In the genomic region with DNA sequence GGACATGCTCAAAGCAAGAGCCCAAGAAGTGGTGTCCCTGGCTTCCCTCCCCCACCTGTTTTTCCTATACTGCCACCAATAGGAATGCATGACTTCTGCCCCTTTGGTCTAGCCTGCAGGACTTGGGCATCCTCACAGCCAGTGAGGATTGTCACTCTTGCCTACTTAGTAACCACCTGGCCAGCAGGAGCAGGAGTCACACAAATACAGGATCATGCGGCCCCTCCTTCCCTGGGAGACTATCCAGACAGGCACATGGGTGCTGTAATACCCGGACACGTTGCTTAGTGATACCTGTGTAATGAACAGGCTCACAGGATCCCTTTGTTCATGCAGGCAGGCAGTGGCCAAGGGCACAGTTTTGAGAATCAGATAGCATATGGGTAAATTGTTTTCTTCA, we compare ENCODE assay signal across 23 mouse cellular contexts. TPM values are rescaled to one million over a fixed set of nuclear protein-coding genes. Genes with fewer than 3 reads are reported as not detected.
A peak's percentile ranks its signal among the peaks of the same experiment; 100 is the strongest.
DNase-seq lines count a peak whose midpoint lies in the region; ATAC-seq and TF ChIP-seq lines count a peak whose summit lies in the region.
"Had no signal": no experiment of that assay in that cellular context is flagged by ENCODE, and none has a peak within 500 bp of the region (broad histone marks: within the 10 kb centered on the region; RNA-seq: fewer than 3 reads in every experiment).

No protein-coding gene starts in this region.

- no peak overlapping the region for H3K4me3 ChIP-seq in gastrocnemius, adult 2 months
- no peak overlapping the region for H3K4me3 ChIP-seq in liver, adult 2 months (ENCODE audit: insufficient read depth, low read depth, low read length)
- no peak overlapping the region for H3K4me3 ChIP-seq in liver, postnatal 0 days (ENCODE audit: low read depth, low read length)
- no peak overlapping the region for H3K4me3 ChIP-seq in brown adipose tissue, adult 24 weeks (ENCODE audit: insufficient read depth, low read depth, low read length)
- H3K4me3 ChIP-seq: embryonic facial prominence, embryonic 12.5 days; embryonic facial prominence, embryonic 15.5 days; heart, embryonic 12.5 days; heart, embryonic 15.5 days; hindbrain, embryonic 12.5 days; hindbrain, embryonic 15.5 days had no signal

- no peak overlapping the region for H3K4me2 ChIP-seq in liver, postnatal 0 days (ENCODE audit: low read depth, low read length)
- H3K4me2 ChIP-seq: embryonic facial prominence, embryonic 12.5 days; embryonic facial prominence, embryonic 15.5 days; heart, embryonic 12.5 days; heart, embryonic 15.5 days; hindbrain, embryonic 12.5 days; hindbrain, embryonic 15.5 days had no signal

- peak overlapping the region; percentile 49; the same call in 1 of the 2 replicates for H3K27ac ChIP-seq in gastrocnemius, adult 2 months
- H3K27ac ChIP-seq in liver, adult 2 months (replicated peaks; ENCODE audit: insufficient read depth, low read depth, low read length) = no peak overlapping the region
- H3K27ac ChIP-seq in liver, postnatal 0 days (ENCODE audit: low read depth) = no peak overlapping the region
- peak overlapping the region; percentile 46 for H3K27ac ChIP-seq in brown adipose tissue, adult 24 weeks (replicated peaks; ENCODE audit: low read depth, low read length)
- H3K27ac ChIP-seq: embryonic facial prominence, embryonic 12.5 days; embryonic facial prominence, embryonic 15.5 days; heart, embryonic 15.5 days; hindbrain, embryonic 12.5 days; hindbrain, embryonic 15.5 days had no signal

- no peaks in the 10 kb centered on the region for H3K9me3 ChIP-seq in liver, postnatal 0 days (ENCODE audit: low read length)
- H3K9me3 ChIP-seq: embryonic facial prominence, embryonic 12.5 days; embryonic facial prominence, embryonic 15.5 days; heart, embryonic 12.5 days; heart, embryonic 15.5 days; hindbrain, embryonic 12.5 days; hindbrain, embryonic 15.5 days had no signal

- DNase-seq in gastrocnemius, adult 2 months = no peak
- DNase-seq in gastrocnemius, adult 8-10 months (ENCODE audit: low spot score in 2 of 2) = no peak
- DNase-seq in liver, adult 2 months (ENCODE audit: extremely low read depth, low read depth, low spot score) = peak; percentile 71
- DNase-seq in liver, postnatal 0 days = no peak
- DNase-seq in embryo, embryonic 10.5 days (ENCODE audit: low spot score) = no peak
- DNase-seq: adrenal gland, adult 8-10 months; adrenal gland, postnatal 25 days; cerebellum, adult 18-20 months; cerebellum, adult 9-10 months; cerebellum, postnatal 14 days; forebrain, postnatal 0 days; gastrocnemius, postnatal 10 days; gastrocnemius, postnatal 36 days; heart, postnatal 10 days had no signal

- peaks cover 81% of the 10 kb centered on the region for H3K4me1 ChIP-seq in liver, adult 2 months (ENCODE audit: control insufficient read depth, insufficient read depth, low read length)
- H3K4me1 ChIP-seq in liver, postnatal 0 days (ENCODE audit: insufficient read depth) = peaks cover 47% of the 10 kb centered on the region
- peaks cover 71% of the 10 kb centered on the region for H3K4me1 ChIP-seq in brown adipose tissue, adult 24 weeks (ENCODE audit: control insufficient read depth, insufficient read depth, insufficient read length, low read length)
- H3K4me1 ChIP-seq: embryonic facial prominence, embryonic 12.5 days; hindbrain, embryonic 12.5 days had no signal

- no peak for ATAC-seq in liver, postnatal 0 days
- ATAC-seq: activated CD4-positive, CD25-positive, alpha-beta regulatory T cell, adult 4 months; forebrain, embryonic 14.5 days; forebrain, postnatal 0 days had no signal

- peaks cover 6% of the 10 kb centered on the region; the same call in 1 of the 2 replicates for H3K36me3 ChIP-seq in liver, adult 2 months (ENCODE audit: control insufficient read depth, insufficient read depth, low read length)
- peaks cover 5% of the 10 kb centered on the region; the same call in 1 of the 2 replicates for H3K36me3 ChIP-seq in liver, postnatal 0 days (replicated peaks; ENCODE audit: insufficient read depth, low read length)
- H3K36me3 ChIP-seq: embryonic facial prominence, embryonic 12.5 days; embryonic facial prominence, embryonic 15.5 days; heart, embryonic 12.5 days; heart, embryonic 15.5 days; hindbrain, embryonic 12.5 days; hindbrain, embryonic 15.5 days had no signal

- H3K79me2 ChIP-seq in liver, adult 2 months (ENCODE audit: control insufficient read depth, insufficient read depth, low read length) = peaks cover 78% of the 10 kb centered on the region

- 27% methylated on average over 3 of the region's 3 CpGs for WGBS in liver, adult 2 months
- WGBS in liver, postnatal 0 days (ENCODE audit: insufficient replicate concordance) = 74% methylated on average over 3 of the region's 3 CpGs

- intact Hi-C loops in gastrocnemius, adult 2 months (cut with DNase I) = no loop called here

- no peak for TF ChIP-seq CTCF in gastrocnemius, adult 2 months (IDR thresholded peaks at IDR 0.05)
- TF ChIP-seq CTCF in liver, adult 2 months (IDR thresholded peaks at IDR 0.05; ENCODE audit: low read depth, low read length) = no peak
- no peak for TF ChIP-seq CTCF in liver, postnatal 0 days (IDR thresholded peaks at IDR 0.05; ENCODE audit: low read depth)

- no peaks in the 10 kb centered on the region for H3K27me3 ChIP-seq in liver, adult 2 months (ENCODE audit: control insufficient read depth, insufficient read depth, low read length)
- H3K27me3 ChIP-seq in liver, postnatal 0 days (ENCODE audit: insufficient read depth, low read length) = no peaks in the 10 kb centered on the region
- H3K27me3 ChIP-seq: embryonic facial prominence, embryonic 12.5 days; embryonic facial prominence, embryonic 15.5 days; hindbrain, embryonic 12.5 days; hindbrain, embryonic 15.5 days had no signal

- no peak for TF ChIP-seq POLR2A in liver, adult 2 months (IDR thresholded peaks at IDR 0.05; ENCODE audit: extremely low read depth, insufficient read depth, low read length)

- H3K9ac ChIP-seq in liver, adult 2 months (ENCODE audit: low read depth, low read length) = no peak overlapping the region
- no peak overlapping the region for H3K9ac ChIP-seq in liver, postnatal 0 days (replicated peaks)
- H3K9ac ChIP-seq: embryonic facial prominence, embryonic 12.5 days; embryonic facial prominence, embryonic 15.5 days; forebrain, postnatal 0 days; heart, embryonic 12.5 days; heart, embryonic 15.5 days; hindbrain, embryonic 12.5 days; hindbrain, embryonic 15.5 days had no signal

- no peak for TF ChIP-seq EP300 in liver, postnatal 0 days (IDR thresholded peaks at IDR 0.05; ENCODE audit: low read depth)

RNA-seq across cellular contexts. Expression of a gene that starts 17.7 kb away (rescaled TPM):
- total RNA-seq in gastrocnemius, adult 2 months (2021) = 10 to 100 TPM; 59.5 to 63.7 TPM
- total RNA-seq in gastrocnemius, adult 8-10 months (2022) = 10 to 100 TPM; 28.4 to 36.5 (median 35.2) TPM
- 85.5 and 109 TPM in 2 replicates for total RNA-seq in liver, adult 2 months (2014; rRNA removed)
- 225 and 231 TPM in 2 replicates for polyA plus RNA-seq in liver, adult 2 months (2012; rRNA removed)
- polyA plus RNA-seq in liver, postnatal 0 days (2015; fragmentation: Nextera tagmentation; extraction: Ambion mirVana) = 49.8 and 52.8 TPM in 2 replicates
- polyA plus RNA-seq in brown adipose tissue, adult 24 weeks (2012; ENCODE audit: insufficient read depth, insufficient read length, missing spikeins) = 167 and 202 TPM in 2 replicates

Comparison
In these comparisons a context has a peak if more than half of its experiments do, and no peak if none do; other contexts are left out.
1. H3K27ac ChIP-seq: peak in gastrocnemius, adult 2 months (single experiment) and brown adipose tissue, adult 24 weeks (single experiment); none in liver, adult 2 months (single experiment) and liver, postnatal 0 days (single experiment).